Mouse (Mus musculus) MEL (cell line): ENCODE measurements at regions not wholly inside any gene's neighbourhood (a gene's known extent, or its start where the extent isn't known, plus 50 kb on each side); places are given as distances from the start of the nearest gene placed in this dataset.

ENCODE experiments used
- CTCF ChIP-seq, 3 experiments: IDR thresholded peaks in 2 of 3; conservative IDR thresholded peaks in 1 of 3; 2 replicates each; pipeline ENCODE4 v1.5.1; 2011 to 2012; ENCODE audit warnings: low read length in 3 of 3, low read depth in 2 of 3, mild to moderate bottlenecking in 2 of 3, improper control_type of control experiment in 1 of 3, inconsistent platforms in 1 of 3, mixed read lengths in 1 of 3, moderate library complexity in 1 of 3; ENCODE audit not compliant: control insufficient read depth in 1 of 3, insufficient read depth in 1 of 3, poor library complexity in 1 of 3, severe bottlenecking in 1 of 3
- E2F4 ChIP-seq: IDR thresholded peaks from 2 replicates; pipeline ENCODE4 v1.6.1; 2011; ENCODE audit warnings: low read depth, low read length, improper control_type of control experiment, borderline replicate concordance
- EP300 ChIP-seq, 2 experiments: IDR thresholded peaks; 2 replicates each; pipeline ENCODE4 v1.6.1; 2011; ENCODE audit warnings: improper control_type of control experiment in 2 of 2, low read length in 2 of 2, low read depth in 1 of 2, mild to moderate bottlenecking in 1 of 2
- HCFC1 ChIP-seq: IDR thresholded peaks from 2 replicates; pipeline ENCODE4 v1.6.1; 2012; ENCODE audit warnings: low read depth, mild to moderate bottlenecking, inconsistent platforms, low read length, improper control_type of control experiment, moderate library complexity
- POLR2A ChIP-seq, 2 experiments: IDR thresholded peaks; 2 replicates each; pipeline ENCODE4 v1.6.1; 2011 to 2012; ENCODE audit warnings: low read length in 2 of 2, mild to moderate bottlenecking in 2 of 2, control low read depth in 1 of 2, improper control_type of control experiment in 1 of 2, low read depth in 1 of 2, moderate library complexity in 1 of 2; ENCODE audit not compliant: control insufficient read depth in 1 of 2, insufficient read depth in 1 of 2, poor library complexity in 1 of 2
- RAD21 ChIP-seq: IDR thresholded peaks from 2 replicates; pipeline ENCODE4 v1.6.1; 2011; ENCODE audit warnings: mild to moderate bottlenecking, low read depth, low read length, improper control_type of control experiment
- ZMIZ1 ChIP-seq: IDR thresholded peaks from 2 replicates; pipeline ENCODE4 v1.6.1; 2012; ENCODE audit warnings: low read depth, mild to moderate bottlenecking, inconsistent platforms, low read length, improper control_type of control experiment, moderate library complexity

DNA sequence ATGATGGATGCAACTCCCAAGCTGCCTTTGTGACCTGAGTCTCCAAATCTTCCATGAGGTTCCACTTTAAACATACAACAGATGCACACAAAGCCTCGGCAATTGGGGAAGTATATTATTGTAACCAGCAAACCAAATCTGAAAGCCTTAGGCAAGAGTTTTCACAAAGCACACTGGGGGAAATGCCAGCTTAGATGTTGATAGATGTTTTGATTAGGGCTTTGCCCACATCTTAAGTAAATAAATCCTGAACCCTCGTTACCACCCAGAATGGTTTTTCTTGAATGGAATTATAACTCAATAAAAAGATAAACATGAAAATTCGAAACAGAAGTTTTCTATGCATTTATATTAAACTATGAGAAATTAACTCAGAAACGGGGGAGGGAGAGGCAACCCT is 302.7 kb downstream of the Sorl1 start:
- TF ChIP-seq HCFC1 (no peak), RAD21 (no peak), EP300 (IDR thresholded peaks at IDR 0.05; ENCODE audit: low read depth in 1 of 2, low read length in 2 of 2) (no peak), ZMIZ1 (no peak), POLR2A (IDR thresholded peaks at IDR 0.05; ENCODE audit: control insufficient read depth in 1 of 2, insufficient read depth in 1 of 2, low read depth in 1 of 2, low read length in 2 of 2, poor library complexity in 1 of 2) (no peak), CTCF (IDR thresholded peaks at IDR 0.05 in 2 of 3, conservative IDR thresholded peaks at IDR 0.05 in 1 of 3; ENCODE audit: control insufficient read depth in 1 of 3, insufficient read depth in 1 of 3, low read depth in 2 of 3, low read length in 3 of 3, poor library complexity in 1 of 3, severe bottlenecking in 1 of 3) (no peak), E2F4 (no peak)
